In the genomic region with DNA sequence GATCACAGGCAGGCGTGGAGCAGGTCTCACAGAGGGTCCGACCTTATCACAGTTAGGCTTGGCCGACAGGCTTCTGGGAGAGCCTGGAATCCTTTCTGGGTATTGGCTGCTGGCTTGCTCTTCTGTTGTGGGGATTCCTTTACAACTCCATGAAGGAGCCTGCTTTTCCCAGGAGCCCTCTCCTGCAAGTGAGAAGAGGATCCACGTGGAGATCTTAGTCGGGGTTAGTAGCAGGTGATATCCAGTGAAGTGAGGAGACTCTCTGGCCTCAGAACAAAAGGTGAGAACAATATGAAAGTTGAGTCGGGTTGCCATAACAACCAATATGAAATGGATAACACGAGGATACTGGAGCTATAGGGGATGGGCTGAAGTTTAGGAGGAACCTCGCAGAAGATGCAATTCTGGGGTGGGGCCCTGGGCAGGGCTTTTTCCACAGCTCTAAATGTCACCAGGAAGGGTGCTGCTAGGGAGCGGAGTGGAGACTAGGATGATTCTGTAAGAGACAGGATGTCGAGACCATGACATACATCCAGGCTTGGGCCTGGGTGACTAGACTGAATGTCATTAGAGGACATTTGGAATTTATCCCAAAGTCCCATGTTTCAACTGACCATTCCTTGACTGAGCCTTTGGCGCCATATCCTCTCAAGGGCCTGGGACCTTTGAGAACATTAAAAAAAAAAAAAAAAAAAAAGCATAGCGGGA, we compare ENCODE assay signal across 9 mouse cellular contexts. TPM values are rescaled to one million over a fixed set of nuclear protein-coding genes. Genes with fewer than 3 reads are reported as not detected.
A peak's percentile ranks its signal among the peaks of the same experiment; 100 is the strongest.
DNase-seq lines count a peak whose midpoint lies in the region; ATAC-seq and TF ChIP-seq lines count a peak whose summit lies in the region.
"Had no signal": no experiment of that assay in that cellular context is flagged by ENCODE, and none has a peak within 500 bp of the region (broad histone marks: within the 10 kb centered on the region; RNA-seq: fewer than 3 reads in every experiment).

No protein-coding gene starts in this region.

- no peak for DNase-seq in heart, postnatal 0 days (ENCODE audit: low spot score)
- DNase-seq in heart, postnatal 4 days: no peak
- peak; percentile 22 for DNase-seq in R1 (ENCODE audit: low read depth, low spot score)

- no peak overlapping the region for H3K4me2 ChIP-seq in heart, postnatal 0 days (ENCODE audit: low read depth, low read length)
- no peak overlapping the region for H3K4me2 ChIP-seq in midbrain, embryonic 12.5 days (replicated peaks)

- H3K9ac ChIP-seq in heart, postnatal 0 days (replicated peaks; ENCODE audit: low read depth, low read length): no peak overlapping the region
- H3K9ac ChIP-seq in ES-Bruce4 (ENCODE audit: low read depth, poor library complexity, severe bottlenecking): peak overlapping the region; percentile 44; the same call in 1 of the 2 replicates
- no peak overlapping the region for H3K9ac ChIP-seq in midbrain, embryonic 12.5 days (replicated peaks)

- TF ChIP-seq CTCF in heart, postnatal 0 days (IDR thresholded peaks at IDR 0.05; ENCODE audit: low read depth): no peak
- TF ChIP-seq CTCF in ES-Bruce4 (IDR thresholded peaks at IDR 0.05; ENCODE audit: low read depth, low read length): no peak

- H3K27ac ChIP-seq in heart, postnatal 0 days (ENCODE audit: low read depth): peak overlapping the region; percentile 3
- no peak overlapping the region for H3K27ac ChIP-seq in ES-Bruce4 (ENCODE audit: insufficient read depth, low read length)
- 0 out of 2 replicates have a peak overlapping the region, but pooled peaks have one; percentile 46 for H3K27ac ChIP-seq in midbrain, embryonic 12.5 days (replicated peaks)

- no peak for TF ChIP-seq POLR2A in ES-Bruce4 (IDR thresholded peaks at IDR 0.05; ENCODE audit: insufficient read depth, low read length)

- H3K4me3 ChIP-seq in heart, postnatal 0 days (ENCODE audit: low read depth, low read length): no peak overlapping the region
- no peak overlapping the region for H3K4me3 ChIP-seq in ES-Bruce4 (ENCODE audit: low read depth, low read length)
- no peak overlapping the region for H3K4me3 ChIP-seq in midbrain, embryonic 12.5 days

- 68% methylated on average over 12 of the region's 12 CpGs for WGBS in heart, postnatal 0 days
- WGBS in midbrain, embryonic 12.5 days: 85% methylated on average over 12 of the region's 12 CpGs

- H3K27me3 ChIP-seq in heart, postnatal 0 days (ENCODE audit: control insufficient read depth, insufficient read depth, low read length): no peaks in the 10 kb centered on the region
- no peaks in the 10 kb centered on the region for H3K27me3 ChIP-seq in ES-Bruce4 (ENCODE audit: control insufficient read depth, insufficient read depth, low read length, poor library complexity, severe bottlenecking)
- H3K27me3 ChIP-seq in midbrain, embryonic 12.5 days: no peaks in the 10 kb centered on the region

- TF ChIP-seq EP300 in heart, postnatal 0 days (IDR thresholded peaks at IDR 0.05; ENCODE audit: low read depth): no peak
- TF ChIP-seq EP300 in ES-Bruce4 (IDR thresholded peaks at IDR 0.05; ENCODE audit: insufficient read depth, low read depth, low read length): no peak

- peaks cover 23% of the 10 kb centered on the region for H3K4me1 ChIP-seq in heart, postnatal 0 days (ENCODE audit: control insufficient read depth, insufficient read depth)
- H3K4me1 ChIP-seq in ES-Bruce4 (ENCODE audit: control insufficient read depth, insufficient read depth, low read length): no peaks in the 10 kb centered on the region
- peaks cover 12% of the 10 kb centered on the region for H3K4me1 ChIP-seq in midbrain, embryonic 12.5 days

- H3K9me3 ChIP-seq in heart, postnatal 0 days (replicated peaks; ENCODE audit: control insufficient read depth, low read length): no peaks in the 10 kb centered on the region
- no peaks in the 10 kb centered on the region for H3K9me3 ChIP-seq in ES-Bruce4 (replicated peaks; ENCODE audit: control insufficient read depth, insufficient read depth, low read length, poor library complexity, severe bottlenecking)
- H3K9me3 ChIP-seq in midbrain, embryonic 12.5 days: 0 out of 2 replicates have a peak, but pooled peaks cover 4% of the 10 kb centered on the region

- ATAC-seq in heart, postnatal 0 days (ENCODE audit: insufficient read depth, low read depth): no peak
- ATAC-seq in midbrain, embryonic 12.5 days (ENCODE audit: low FRiP score, low read depth): no peak
- no peak for ATAC-seq in CD4-positive, CD25-positive, alpha-beta regulatory T cell, adult 4 months
- no peak for ATAC-seq in megakaryocyte-erythroid progenitor cell, adult 5-6 weeks (replicated peaks; ENCODE audit: low FRiP score, low TSS enrichment, poor library complexity, severe bottlenecking)

- H3K36me3 ChIP-seq in heart, postnatal 0 days (replicated peaks; ENCODE audit: control insufficient read depth, insufficient read depth, low read length): peaks cover 15% of the 10 kb centered on the region
- no peaks in the 10 kb centered on the region for H3K36me3 ChIP-seq in ES-Bruce4 (ENCODE audit: control insufficient read depth, insufficient read depth, low read length, poor library complexity, severe bottlenecking)
- H3K36me3 ChIP-seq in midbrain, embryonic 12.5 days: peaks cover 15% of the 10 kb centered on the region

RNA-seq across cellular contexts. Expression of a gene that starts 14.3 kb away (rescaled TPM):
- 114 and 136 TPM in 2 replicates for total RNA-seq in heart, postnatal 0 days (2014; rRNA removed; ENCODE audit: low replicate concordance)
- 44.7 and 49.9 TPM in 2 replicates for polyA plus RNA-seq in heart, postnatal 0 days (2015; fragmentation: Nextera tagmentation; extraction: Ambion mirVana)
- total RNA-seq in heart, postnatal 4 days (2021): 100 to 1,000 TPM; 121 to 125 TPM
- 6.6 and 7.4 TPM in 2 replicates for polyA plus RNA-seq in ES-Bruce4 (2011; ENCODE audit: insufficient read depth, insufficient read length, low read depth, missing spikeins)
- polyA plus RNA-seq in midbrain, embryonic 12.5 days (2016; fragmentation: Nextera tagmentation; extraction: Ambion mirVana): 31.0 and 36.0 TPM in 2 replicates
- not detected for polyA plus RNA-seq in CD4-positive, CD25-positive, alpha-beta regulatory T cell, adult 4 months (2017; shearing (Covaris generic))
- not detected in 2 replicates for total RNA-seq in megakaryocyte-erythroid progenitor cell, adult 5-6 weeks (2014; fragmentation: Nextera tagmentation)
- total RNA-seq in megakaryocyte-erythroid progenitor cell, adult 5-6 weeks (2017): not detected in 2 replicates

RNA-seq across cellular contexts. Expression of a gene that starts 39.0 kb away (rescaled TPM):
- total RNA-seq in heart, postnatal 0 days (2014; rRNA removed; ENCODE audit: low replicate concordance): 16.4 and 18.4 TPM in 2 replicates
- polyA plus RNA-seq in heart, postnatal 0 days (2015; fragmentation: Nextera tagmentation; extraction: Ambion mirVana): 7.3 and 8.3 TPM in 2 replicates
- total RNA-seq in heart, postnatal 4 days (2021): 10 to 100 TPM; 15.7 to 16.7 TPM
- 18.8 and 22.7 TPM in 2 replicates for polyA plus RNA-seq in ES-Bruce4 (2011; ENCODE audit: insufficient read depth, insufficient read length, low read depth, missing spikeins)
- polyA plus RNA-seq in midbrain, embryonic 12.5 days (2016; fragmentation: Nextera tagmentation; extraction: Ambion mirVana): 26.9 and 30.5 TPM in 2 replicates
- polyA plus RNA-seq in CD4-positive, CD25-positive, alpha-beta regulatory T cell, adult 4 months (2017; shearing (Covaris generic)): 10 to 100 TPM in 1 of 2 experiments, 1 to 10 TPM in 1; 10.0 to 18.3 TPM
- total RNA-seq in megakaryocyte-erythroid progenitor cell, adult 5-6 weeks (2014; fragmentation: Nextera tagmentation): 12.1 and 17.6 TPM in 2 replicates
- 6.9 and 11.9 TPM in 2 replicates for total RNA-seq in megakaryocyte-erythroid progenitor cell, adult 5-6 weeks (2017)

RNA-seq across cellular contexts. Expression of a gene that starts 53.5 kb away (rescaled TPM):
- total RNA-seq in heart, postnatal 0 days (2014; rRNA removed; ENCODE audit: low replicate concordance): 5.7 and 8.2 TPM in 2 replicates
- polyA plus RNA-seq in heart, postnatal 0 days (2015; fragmentation: Nextera tagmentation; extraction: Ambion mirVana): 6.4 and 7.3 TPM in 2 replicates
- 10 to 100 TPM in 1 of 2 experiments, 1 to 10 TPM in 1; 10.0 to 10.3 TPM for total RNA-seq in heart, postnatal 4 days (2021)
- polyA plus RNA-seq in ES-Bruce4 (2011; ENCODE audit: insufficient read depth, insufficient read length, low read depth, missing spikeins): 1.9 and 2.4 TPM in 2 replicates
- polyA plus RNA-seq in midbrain, embryonic 12.5 days (2016; fragmentation: Nextera tagmentation; extraction: Ambion mirVana): 7.2 and 8.9 TPM in 2 replicates
- polyA plus RNA-seq in CD4-positive, CD25-positive, alpha-beta regulatory T cell, adult 4 months (2017; shearing (Covaris generic)): not detected
- total RNA-seq in megakaryocyte-erythroid progenitor cell, adult 5-6 weeks (2014; fragmentation: Nextera tagmentation): 0.72 TPM in 1 of 2 replicates, not detected in the other
- total RNA-seq in megakaryocyte-erythroid progenitor cell, adult 5-6 weeks (2017): not detected in 2 replicates
- total RNA-seq: common myeloid progenitor, adult 5-6 weeks had no signal
- polyA plus RNA-seq: activated CD4-positive, CD25-positive, alpha-beta regulatory T cell, adult 4 months had no signal

RNA-seq across cellular contexts. Expression of a gene that starts 54.1 kb away (rescaled TPM):
- 293 and 367 TPM in 2 replicates for total RNA-seq in heart, postnatal 0 days (2014; rRNA removed; ENCODE audit: low replicate concordance)
- 45.8 and 46.8 TPM in 2 replicates for polyA plus RNA-seq in heart, postnatal 0 days (2015; fragmentation: Nextera tagmentation; extraction: Ambion mirVana)
- 100 to 1,000 TPM; 196 to 210 TPM for total RNA-seq in heart, postnatal 4 days (2021)
- polyA plus RNA-seq in ES-Bruce4 (2011; ENCODE audit: insufficient read depth, insufficient read length, low read depth, missing spikeins): 32.6 and 32.9 TPM in 2 replicates
- 42.7 and 46.6 TPM in 2 replicates for polyA plus RNA-seq in midbrain, embryonic 12.5 days (2016; fragmentation: Nextera tagmentation; extraction: Ambion mirVana)
- polyA plus RNA-seq in CD4-positive, CD25-positive, alpha-beta regulatory T cell, adult 4 months (2017; shearing (Covaris generic)): not detected
- total RNA-seq in megakaryocyte-erythroid progenitor cell, adult 5-6 weeks (2014; fragmentation: Nextera tagmentation): 0.40 and 0.68 TPM in 2 replicates
- total RNA-seq in megakaryocyte-erythroid progenitor cell, adult 5-6 weeks (2017): 0.30 and 0.47 TPM in 2 replicates
- polyA plus RNA-seq: activated CD4-positive, CD25-positive, alpha-beta regulatory T cell, adult 4 months had no signal
